Mouse (Mus musculus): ENCODE results near the gene Apbb2. TPM values are rescaled to one million over a fixed set of nuclear protein-coding genes. Genes with fewer than 3 reads are reported as not detected.

Apbb2 gene
- polyA plus RNA-seq, 1 experiment: 22.6 TPM

DNA sequence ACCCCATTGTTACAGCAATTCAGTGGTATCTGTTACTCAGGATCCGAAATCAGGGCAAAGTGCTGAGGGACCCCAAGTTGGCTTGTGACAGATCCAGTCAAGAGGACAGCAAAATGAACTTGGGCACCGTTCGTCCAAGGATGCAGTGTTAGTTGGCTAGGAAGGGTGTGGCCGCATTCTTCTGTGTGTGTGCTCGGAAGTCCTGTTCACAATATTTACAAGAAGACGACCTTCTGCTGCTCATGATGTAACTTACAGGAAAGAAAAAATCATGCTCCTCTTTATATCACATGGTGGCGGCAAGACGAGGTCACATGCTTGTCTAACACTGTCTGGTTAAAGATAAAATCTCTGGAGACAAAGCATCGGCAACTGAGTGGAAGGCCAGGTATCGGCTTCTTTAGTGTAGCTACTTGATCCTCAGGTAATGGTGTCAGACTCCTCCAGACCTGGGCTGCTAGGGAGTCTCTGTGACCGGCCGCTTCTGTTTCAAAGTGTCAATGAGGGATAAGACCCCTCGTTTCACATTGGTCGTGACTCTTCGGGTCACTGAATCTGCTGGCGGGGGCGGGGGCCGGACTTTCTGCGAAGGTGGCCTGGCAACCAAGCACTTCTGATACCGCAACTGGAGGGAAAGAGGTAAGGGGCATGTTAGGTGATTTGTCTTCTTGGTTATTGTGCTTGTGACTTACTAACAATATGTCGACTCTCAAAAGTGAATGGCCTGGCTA is 316.3 kb downstream of the Apbb2 start:
- Histone ChIP-seq H3K4me3 (ENCODE audit: insufficient read depth, poor library complexity, severe bottlenecking) (no peak overlapping the region), H3K79me2 (ENCODE audit: control insufficient read depth, insufficient read depth) (no peaks in the 10 kb centered on the region), H3K36me3 (ENCODE audit: control insufficient read depth, insufficient read depth) (peaks cover 62% of the 10 kb centered on the region), H3K79me3 (ENCODE audit: low read depth) (no peaks in the 10 kb centered on the region), H3ac (ENCODE audit: control insufficient read depth, insufficient read length, low read depth) (no peak overlapping the region), H3K27me3 (ENCODE audit: control insufficient read depth, insufficient read depth, insufficient read length) (no peaks in the 10 kb centered on the region)
- no peak for TF ChIP-seq MAX (IDR thresholded peaks at IDR 0.05)
- no peak for TF ChIP-seq MYOG (IDR thresholded peaks at IDR 0.05; ENCODE audit: control insufficient read depth, extremely low read depth, insufficient read length)
- no peak for TF ChIP-seq CEBPB (IDR thresholded peaks at IDR 0.05; ENCODE audit: low read depth)
- TF ChIP-seq MYOD1 (IDR thresholded peaks at IDR 0.05; ENCODE audit: control insufficient read depth, insufficient read length, low read depth): no peak
- TF ChIP-seq FOSL1 (IDR thresholded peaks at IDR 0.05; ENCODE audit: insufficient read depth, low read length, poor library complexity, severe bottlenecking): no peak
- TF ChIP-seq CTCF (IDR thresholded peaks at IDR 0.05; ENCODE audit: control insufficient read depth, insufficient read depth, insufficient read length): no peak
- no peak for TF ChIP-seq USF1 (IDR thresholded peaks at IDR 0.05; ENCODE audit: low read depth)

DNA sequence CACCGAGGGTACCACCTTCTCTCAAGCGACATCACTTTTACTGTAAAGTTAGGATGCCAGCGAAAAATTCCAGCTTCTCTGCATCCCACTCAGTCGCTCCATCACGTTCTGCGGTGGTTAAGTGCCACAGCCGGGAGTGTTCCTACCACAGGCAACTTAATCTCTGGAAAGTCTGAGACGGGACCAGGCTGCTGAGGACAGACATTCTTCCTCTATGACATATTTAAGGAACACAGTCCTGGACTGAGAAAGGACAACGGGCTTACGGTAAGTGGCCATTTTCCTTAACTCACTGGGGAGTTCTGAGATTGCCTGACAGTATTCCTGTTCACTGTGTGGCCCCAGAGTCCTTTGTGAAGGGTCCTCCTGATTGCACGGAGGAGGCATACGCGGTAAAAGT is 318.0 kb downstream of the Apbb2 start:
- no peak for TF ChIP-seq MYOD1 (IDR thresholded peaks at IDR 0.05; ENCODE audit: control insufficient read depth, insufficient read length, low read depth)
- no peak for TF ChIP-seq USF1 (IDR thresholded peaks at IDR 0.05; ENCODE audit: low read depth)
- TF ChIP-seq MYOG (IDR thresholded peaks at IDR 0.05; ENCODE audit: control insufficient read depth, extremely low read depth, insufficient read length): no peak
- no peak for TF ChIP-seq FOSL1 (IDR thresholded peaks at IDR 0.05; ENCODE audit: insufficient read depth, low read length, poor library complexity, severe bottlenecking)
- TF ChIP-seq CTCF (IDR thresholded peaks at IDR 0.05; ENCODE audit: control insufficient read depth, insufficient read depth, insufficient read length): no peak
- no peak for TF ChIP-seq CEBPB (IDR thresholded peaks at IDR 0.05; ENCODE audit: low read depth)
- TF ChIP-seq MAX (IDR thresholded peaks at IDR 0.05): no peak
- Histone ChIP-seq H3K79me3 (ENCODE audit: low read depth) (no peaks in the 10 kb centered on the region), H3K36me3 (ENCODE audit: control insufficient read depth, insufficient read depth) (peaks cover 51% of the 10 kb centered on the region), H3ac (ENCODE audit: control insufficient read depth, insufficient read length, low read depth) (no peak overlapping the region), H3K4me3 (ENCODE audit: insufficient read depth, poor library complexity, severe bottlenecking) (no peak overlapping the region), H3K27me3 (ENCODE audit: control insufficient read depth, insufficient read depth, insufficient read length) (no peaks in the 10 kb centered on the region), H3K79me2 (ENCODE audit: control insufficient read depth, insufficient read depth) (no peaks in the 10 kb centered on the region)

DNA sequence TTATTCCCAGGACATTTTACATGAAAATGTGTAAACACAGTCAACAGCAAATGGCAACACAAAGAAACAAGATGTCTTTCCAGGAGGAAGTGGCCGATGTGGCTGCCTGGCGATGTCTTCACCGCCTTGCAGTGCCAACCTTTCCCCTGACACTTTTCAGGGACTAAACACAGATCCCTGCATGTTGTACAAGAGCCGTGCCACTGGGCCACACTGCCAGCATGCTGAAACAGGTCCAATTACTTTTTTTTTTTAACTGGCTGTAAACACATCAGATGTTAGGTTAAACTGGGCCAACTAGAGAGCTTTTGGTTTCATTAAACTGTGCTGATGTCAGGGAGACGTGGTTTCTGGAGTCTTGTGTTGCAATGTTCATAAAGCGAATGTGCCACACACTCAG is 319.7 kb downstream of the Apbb2 start:
- Histone ChIP-seq H3ac (ENCODE audit: control insufficient read depth, insufficient read length, low read depth) (no peak overlapping the region), H3K79me3 (ENCODE audit: low read depth) (no peaks in the 10 kb centered on the region), H3K36me3 (ENCODE audit: control insufficient read depth, insufficient read depth) (peaks cover 37% of the 10 kb centered on the region), H3K27me3 (ENCODE audit: control insufficient read depth, insufficient read depth, insufficient read length) (no peaks in the 10 kb centered on the region), H3K79me2 (ENCODE audit: control insufficient read depth, insufficient read depth) (no peaks in the 10 kb centered on the region), H3K4me3 (ENCODE audit: insufficient read depth, poor library complexity, severe bottlenecking) (no peak overlapping the region)
- TF ChIP-seq FOSL1 (IDR thresholded peaks at IDR 0.05; ENCODE audit: insufficient read depth, low read length, poor library complexity, severe bottlenecking): no peak
- TF ChIP-seq MAX (IDR thresholded peaks at IDR 0.05): no peak
- TF ChIP-seq MYOD1 (IDR thresholded peaks at IDR 0.05; ENCODE audit: control insufficient read depth, insufficient read length, low read depth): no peak

DNA sequence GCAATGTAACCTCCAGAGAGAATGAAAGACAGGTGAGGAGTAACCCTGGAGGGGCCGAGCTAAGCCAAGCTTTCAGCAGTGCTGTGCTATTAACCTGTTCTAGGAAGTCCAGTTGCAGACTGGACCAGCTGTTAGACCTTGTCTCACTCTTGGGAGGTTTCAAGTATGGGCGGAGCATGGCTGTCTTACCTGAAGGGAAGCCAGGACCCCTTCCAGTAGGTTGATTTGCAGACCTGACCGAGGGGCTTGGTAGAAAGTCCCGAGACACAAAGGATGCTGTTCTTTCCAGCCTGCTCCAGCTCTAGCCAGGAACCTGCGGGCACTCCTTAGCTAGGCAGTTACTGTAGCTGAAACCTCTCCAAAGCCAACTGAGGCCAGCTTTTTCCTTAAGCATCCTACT is 322.5 kb downstream of the Apbb2 start:
- H3K79me2 ChIP-seq (ENCODE audit: control insufficient read depth, insufficient read depth): no peaks in the 10 kb centered on the region
- H3K27me3 ChIP-seq (ENCODE audit: control insufficient read depth, insufficient read depth, insufficient read length): no peaks in the 10 kb centered on the region

DNA sequence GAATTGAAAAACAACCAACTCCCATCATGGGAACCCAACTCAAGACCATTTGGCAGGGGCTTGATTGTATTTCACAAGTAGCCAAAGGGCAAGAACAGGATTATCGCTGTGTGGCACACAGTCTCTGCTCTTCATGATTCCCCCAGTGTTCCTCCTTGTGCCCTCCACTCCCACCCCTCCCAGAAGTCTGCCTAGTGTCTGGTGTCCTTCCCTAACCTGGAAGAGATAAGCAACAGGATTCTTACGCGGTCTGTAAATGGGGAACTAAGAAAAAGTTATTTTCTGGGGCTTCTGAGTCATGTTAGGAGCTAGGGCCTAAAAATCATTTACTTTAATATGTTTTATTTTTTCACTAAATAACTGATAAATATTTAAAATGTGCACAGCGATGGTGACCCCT is 323.6 kb downstream of the Apbb2 start:
- no peaks in the 10 kb centered on the region for H3K27me3 ChIP-seq (ENCODE audit: control insufficient read depth, insufficient read depth, insufficient read length)
- H3K4me3 ChIP-seq (ENCODE audit: insufficient read depth, poor library complexity, severe bottlenecking): no peak overlapping the region
- no peaks in the 10 kb centered on the region for H3K79me3 ChIP-seq (ENCODE audit: low read depth)
- TF ChIP-seq MYOD1 (IDR thresholded peaks at IDR 0.05; ENCODE audit: control insufficient read depth, insufficient read length, low read depth) (no peak), FOSL1 (IDR thresholded peaks at IDR 0.05; ENCODE audit: insufficient read depth, low read length, poor library complexity, severe bottlenecking) (no peak), USF1 (IDR thresholded peaks at IDR 0.05; ENCODE audit: low read depth) (no peak), MAX (IDR thresholded peaks at IDR 0.05) (no peak), MYOG (IDR thresholded peaks at IDR 0.05; ENCODE audit: control insufficient read depth, extremely low read depth, insufficient read length) (no peak), CTCF (IDR thresholded peaks at IDR 0.05; ENCODE audit: control insufficient read depth, insufficient read depth, insufficient read length) (no peak), CEBPB (IDR thresholded peaks at IDR 0.05; ENCODE audit: low read depth) (no peak)
- H3K79me2 ChIP-seq (ENCODE audit: control insufficient read depth, insufficient read depth): no peaks in the 10 kb centered on the region
- peaks cover 5% of the 10 kb centered on the region for H3K36me3 ChIP-seq (ENCODE audit: control insufficient read depth, insufficient read depth)
- no peak overlapping the region for H3ac ChIP-seq (ENCODE audit: control insufficient read depth, insufficient read length, low read depth)

More for the DNA sequence above, 322.5 kb downstream of the Apbb2 start:
- Histone ChIP-seq H3ac (ENCODE audit: control insufficient read depth, insufficient read length, low read depth) (no peak overlapping the region), H3K4me3 (ENCODE audit: insufficient read depth, poor library complexity, severe bottlenecking) (no peak overlapping the region), H3K79me3 (ENCODE audit: low read depth) (no peaks in the 10 kb centered on the region), H3K36me3 (ENCODE audit: control insufficient read depth, insufficient read depth) (peaks cover 17% of the 10 kb centered on the region)
- TF ChIP-seq USF1 (IDR thresholded peaks at IDR 0.05; ENCODE audit: low read depth): no peak

DNA sequence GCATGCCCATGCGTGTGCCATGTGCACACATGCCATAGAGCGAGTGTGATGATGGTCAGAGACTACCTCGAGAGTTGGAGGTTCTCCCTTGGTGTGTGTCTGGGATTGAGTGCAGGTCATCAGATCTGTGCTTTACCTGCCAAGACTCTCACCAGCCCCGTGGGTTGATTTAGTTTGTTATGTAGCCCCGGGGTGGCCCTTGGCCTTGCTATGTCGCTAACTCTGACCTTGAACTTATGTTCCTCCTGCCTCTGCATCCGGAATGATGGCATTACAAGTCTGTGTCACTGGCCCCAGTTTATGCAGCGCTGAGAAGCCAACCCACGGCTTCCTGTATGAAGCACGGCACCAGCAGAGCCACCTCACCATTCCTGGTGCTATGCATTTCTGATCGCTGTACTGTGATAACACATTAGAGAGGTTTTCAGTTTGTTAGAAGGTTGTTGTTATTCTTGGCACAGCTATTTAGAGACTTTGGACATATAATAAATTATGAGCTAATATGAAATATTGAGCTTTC is 324.4 kb downstream of the Apbb2 start:
- Histone ChIP-seq H3K79me2 (ENCODE audit: control insufficient read depth, insufficient read depth) (no peaks in the 10 kb centered on the region), H3K4me3 (ENCODE audit: insufficient read depth, poor library complexity, severe bottlenecking) (no peak overlapping the region), H3K79me3 (ENCODE audit: low read depth) (no peaks in the 10 kb centered on the region), H3K27me3 (ENCODE audit: control insufficient read depth, insufficient read depth, insufficient read length) (no peaks in the 10 kb centered on the region), H3K36me3 (ENCODE audit: control insufficient read depth, insufficient read depth) (no peaks in the 10 kb centered on the region), H3ac (ENCODE audit: control insufficient read depth, insufficient read length, low read depth) (no peak overlapping the region)
- TF ChIP-seq CEBPB (IDR thresholded peaks at IDR 0.05; ENCODE audit: low read depth) (no peak), MYOG (IDR thresholded peaks at IDR 0.05; ENCODE audit: control insufficient read depth, extremely low read depth, insufficient read length) (no peak), MAX (IDR thresholded peaks at IDR 0.05) (no peak), MYOD1 (IDR thresholded peaks at IDR 0.05; ENCODE audit: control insufficient read depth, insufficient read length, low read depth) (no peak), CTCF (IDR thresholded peaks at IDR 0.05; ENCODE audit: control insufficient read depth, insufficient read depth, insufficient read length) (no peak)
